7 mouse cellular contexts compared by ENCODE assay signal in the genomic region with DNA sequence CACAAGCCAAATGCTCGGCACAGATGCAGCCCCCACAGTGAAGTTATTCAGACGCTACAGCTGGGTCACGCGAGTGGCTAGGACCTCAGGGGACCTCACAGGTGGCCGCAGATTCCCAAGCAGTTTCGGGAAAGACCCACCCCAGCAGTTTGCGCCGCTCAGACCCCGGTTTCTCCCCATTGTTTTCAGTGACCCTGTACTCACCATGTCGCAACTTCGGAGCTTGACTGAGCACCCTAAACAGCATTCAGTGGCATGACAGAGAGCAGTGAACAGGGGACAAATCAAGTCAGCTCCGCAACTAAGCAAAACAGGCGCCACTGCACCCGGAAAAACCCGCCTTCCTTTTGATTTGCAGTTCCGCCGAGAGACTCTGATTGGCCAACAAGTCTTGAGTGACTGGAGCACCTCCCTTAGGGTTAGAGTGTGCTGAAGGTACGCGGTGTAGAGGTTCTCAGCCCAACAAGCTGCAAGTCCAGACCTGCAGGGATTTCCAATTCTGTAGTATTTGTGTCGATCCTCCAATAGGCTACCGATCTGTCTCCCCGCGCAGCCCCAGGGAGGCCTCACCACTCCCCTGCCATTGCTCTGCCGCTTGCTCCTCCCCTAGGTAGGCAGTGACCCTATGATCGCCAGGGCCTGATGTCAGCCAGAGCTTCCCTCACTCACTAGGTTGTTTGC. TPM values are rescaled to one million over a fixed set of nuclear protein-coding genes. Genes with fewer than 3 reads are reported as not detected.
DNase-seq lines count a peak whose midpoint lies in the region; ATAC-seq and TF ChIP-seq lines count a peak whose summit lies in the region.
"Not testable (repeated sequence)": the region's sequence is repeated elsewhere in the genome, so short reads cannot be mapped to it uniquely, and the experiment has no call there.

4930522L14Rik (minus strand) TSS at position 496 of the 681 bp plus-strand sequence.

- H3K27ac ChIP-seq in embryonic facial prominence, embryonic 12.5 days; kidney, adult 2 months (ENCODE audit: insufficient read depth, low read depth, low read length); limb, embryonic 11.5 days (replicated peaks; ENCODE audit: low read depth, low read length); midbrain, embryonic 13.5 days: not testable (repeated sequence)

- not testable (repeated sequence) for TF ChIP-seq POLR2A in kidney, adult 2 months (IDR thresholded peaks at IDR 0.05; ENCODE audit: low read depth, low read length)

- not testable (repeated sequence) for H3K36me3 ChIP-seq in embryonic facial prominence, embryonic 12.5 days; kidney, adult 2 months (ENCODE audit: control insufficient read depth, insufficient read depth, low read length); limb, embryonic 11.5 days (ENCODE audit: control insufficient read depth, insufficient read depth, low read length); midbrain, embryonic 13.5 days

- H3K9me3 ChIP-seq in embryonic facial prominence, embryonic 12.5 days; limb, embryonic 11.5 days (ENCODE audit: control insufficient read depth, low read length); midbrain, embryonic 13.5 days: not testable (repeated sequence)

- H3K9ac ChIP-seq in embryonic facial prominence, embryonic 12.5 days: peak within 1 kb of the TSS; percentile 60
- H3K9ac ChIP-seq in limb, embryonic 11.5 days (ENCODE audit: low read length): peak within 1 kb of the TSS; percentile 58
- H3K9ac ChIP-seq in midbrain, embryonic 13.5 days (replicated peaks): peak within 1 kb of the TSS; percentile 59; the same call in 1 of the 2 replicates

- peak within 1 kb of the TSS; percentile 51 for H3K4me2 ChIP-seq in embryonic facial prominence, embryonic 12.5 days (replicated peaks)
- peak within 1 kb of the TSS; percentile 44 for H3K4me2 ChIP-seq in limb, embryonic 11.5 days (ENCODE audit: low read depth, severe bottlenecking)
- peak within 1 kb of the TSS; percentile 71 for H3K4me2 ChIP-seq in midbrain, embryonic 13.5 days (replicated peaks)

- peak within 1 kb of the TSS; percentile 58 for H3K4me3 ChIP-seq in embryonic facial prominence, embryonic 12.5 days
- H3K4me3 ChIP-seq in kidney, adult 2 months (ENCODE audit: insufficient read depth, low read depth, low read length): peak within 1 kb of the TSS; percentile 86
- H3K4me3 ChIP-seq in limb, embryonic 11.5 days (ENCODE audit: low read depth, low read length): peak within 1 kb of the TSS; percentile 52
- peak within 1 kb of the TSS; percentile 54 for H3K4me3 ChIP-seq in midbrain, embryonic 13.5 days (replicated peaks)

- not testable (repeated sequence) for H3K27me3 ChIP-seq in embryonic facial prominence, embryonic 12.5 days; kidney, adult 2 months (replicated peaks; ENCODE audit: control insufficient read depth, insufficient read depth, low read length); limb, embryonic 11.5 days (ENCODE audit: control insufficient read depth, insufficient read depth, low read length); midbrain, embryonic 13.5 days

- not testable (repeated sequence) for H3K4me1 ChIP-seq in embryonic facial prominence, embryonic 12.5 days; kidney, adult 2 months (ENCODE audit: control insufficient read depth, insufficient read depth, low read length); limb, embryonic 11.5 days (ENCODE audit: control insufficient read depth, insufficient read depth, low read length); midbrain, embryonic 13.5 days (replicated peaks)

- WGBS in embryonic facial prominence, embryonic 12.5 days: under 1% methylated on average over 25 of the region's 25 CpGs
- WGBS in kidney, adult 2 months: under 1% methylated on average over 25 of the region's 25 CpGs
- WGBS in limb, embryonic 11.5 days: 0% methylated on average over 25 of the region's 25 CpGs
- under 1% methylated on average over 25 of the region's 25 CpGs for WGBS in midbrain, embryonic 13.5 days

- not testable (repeated sequence) for TF ChIP-seq CTCF in kidney, adult 2 months (conservative IDR thresholded peaks at IDR 0.05; ENCODE audit: insufficient read depth, insufficient read length, low read depth, low read length)

- peak; percentile 82 for DNase-seq in adrenal gland, postnatal 14 days
- DNase-seq in heart, adult 18-20 months: peak; percentile 77 to 79
- DNase-seq in kidney, adult 2 months: peak; percentile 84
- peak; percentile 63 for DNase-seq in limb, embryonic 11.5 days (ENCODE audit: low spot score)
- DNase-seq in spleen, adult 18-20 months: peak; percentile 60 to 67

- peak; percentile 96 for ATAC-seq in embryonic facial prominence, embryonic 12.5 days (ENCODE audit: insufficient number of reproducible peaks, insufficient read depth, low FRiP score, low TSS enrichment)
- peak; percentile 98 for ATAC-seq in limb, embryonic 11.5 days (ENCODE audit: insufficient number of reproducible peaks, low FRiP score, low TSS enrichment, low read depth)
- peak; percentile 97 for ATAC-seq in midbrain, embryonic 13.5 days

RNA-seq across cellular contexts. Expression of gene 4930522L14Rik, which starts in this region (rescaled TPM):
- 6.0 and 6.2 TPM in 2 replicates for total RNA-seq in adrenal gland, postnatal 14 days (2021)
- polyA plus RNA-seq in embryonic facial prominence, embryonic 12.5 days (2016; fragmentation: Nextera tagmentation; extraction: Ambion mirVana): 6.3 and 7.7 TPM in 2 replicates
- 1 to 10 TPM; 1.6 to 2.1 TPM for total RNA-seq in heart, adult 18-20 months (2021)
- polyA plus RNA-seq in kidney, adult 2 months (2012; rRNA removed): 1.2 TPM in 2 replicates
- polyA plus RNA-seq in limb, embryonic 11.5 days (2014; fragmentation: Nextera tagmentation; extraction: Ambion mirVana): 11.9 and 12.5 TPM in 2 replicates
- 4.0 and 5.0 TPM in 2 replicates for polyA plus RNA-seq in midbrain, embryonic 13.5 days (2015; fragmentation: Nextera tagmentation; extraction: Ambion mirVana)
